Mouse (Mus musculus): Measurements from ENCODE around the gene Macrod2. TPM values are rescaled to one million over a fixed set of nuclear protein-coding genes. Genes with fewer than 3 reads are reported as not detected.

Gene Macrod2
- polyA plus RNA-seq, 1 experiment from 2014 or later, result 45.9 TPM

- WGBS, result 79% methylated on average over 1 of the region's 1 CpGs
These were observed 1024.7 kb downstream of the Macrod2 start for GRCm38 (mm10) chr2:141419806-141420205.

GRCm38 (mm10) chr2:141434084-141434483 lies 1039.0 kb downstream of the Macrod2 start:
- H3K4me2 ChIP-seq, result no peak overlapping the region
- H3K27ac ChIP-seq (ENCODE audit: low read depth, low read length), result no peak overlapping the region
- H3K9ac ChIP-seq (ENCODE audit: low read length), result no peak overlapping the region
- H3K9me3 ChIP-seq (ENCODE audit: control insufficient read depth, low read length), result no peaks in the 10 kb centered on the region
- 87% methylated on average over 5 of the region's 5 CpGs for WGBS
- no peaks in the 10 kb centered on the region for H3K27me3 ChIP-seq (ENCODE audit: control insufficient read depth, insufficient read depth, low read length)
- DNase-seq (ENCODE audit: low spot score, missing footprints) (no peak), ATAC-seq (ENCODE audit: low FRiP score) (no peak)
- H3K4me3 ChIP-seq (ENCODE audit: low read depth, low read length), result no peak overlapping the region
- no peaks in the 10 kb centered on the region for H3K36me3 ChIP-seq (ENCODE audit: control insufficient read depth, insufficient read depth, low read length)
- no peaks in the 10 kb centered on the region for H3K4me1 ChIP-seq (ENCODE audit: control insufficient read depth, insufficient read depth, low read length)

More at GRCm38 (mm10) chr2:141419806-141420205, 1024.7 kb downstream of the Macrod2 start:
- Histone ChIP-seq H3K27ac (ENCODE audit: low read depth, low read length) (no peak overlapping the region), H3K27me3 (ENCODE audit: control insufficient read depth, insufficient read depth, low read length) (no peaks in the 10 kb centered on the region), H3K36me3 (ENCODE audit: control insufficient read depth, insufficient read depth, low read length) (no peaks in the 10 kb centered on the region), H3K9me3 (ENCODE audit: control insufficient read depth, low read length) (no peaks in the 10 kb centered on the region), H3K4me1 (ENCODE audit: control insufficient read depth, insufficient read depth, low read length) (no peaks in the 10 kb centered on the region), H3K9ac (ENCODE audit: low read length) (no peak overlapping the region), H3K4me3 (ENCODE audit: low read depth, low read length) (no peak overlapping the region), H3K4me2 (no peak overlapping the region)
- ATAC-seq (ENCODE audit: low FRiP score) (no peak), DNase-seq (ENCODE audit: low spot score, missing footprints) (peak; percentile 81)

GRCm38 (mm10) chr2:141434731-141435570 lies 1039.8 kb downstream of the Macrod2 start:
- no peaks in the 10 kb centered on the region for H3K4me1 ChIP-seq (ENCODE audit: control insufficient read depth, insufficient read depth, low read length)
- no peaks in the 10 kb centered on the region for H3K27me3 ChIP-seq (ENCODE audit: control insufficient read depth, insufficient read depth, low read length)
- WGBS, result 70% methylated on average over 16 of the region's 16 CpGs
- no peak overlapping the region for H3K27ac ChIP-seq (ENCODE audit: low read depth, low read length)
- peak; percentile 80 for DNase-seq (ENCODE audit: low spot score, missing footprints)
- H3K9ac ChIP-seq (ENCODE audit: low read length), result no peak overlapping the region
- no peaks in the 10 kb centered on the region for H3K9me3 ChIP-seq (ENCODE audit: control insufficient read depth, low read length)
- no peak for ATAC-seq (ENCODE audit: low FRiP score)
- H3K4me3 ChIP-seq (ENCODE audit: low read depth, low read length), result no peak overlapping the region
- H3K36me3 ChIP-seq (ENCODE audit: control insufficient read depth, insufficient read depth, low read length), result no peaks in the 10 kb centered on the region
- H3K4me2 ChIP-seq, result no peak overlapping the region

- H3K4me2 ChIP-seq, result no peak overlapping the region
- H3K4me1 ChIP-seq (ENCODE audit: control insufficient read depth, insufficient read depth, low read length), result no peaks in the 10 kb centered on the region
- WGBS, result 91% methylated on average over 2 of the region's 2 CpGs
- H3K27ac ChIP-seq (ENCODE audit: low read depth, low read length), result no peak overlapping the region
- no peaks in the 10 kb centered on the region for H3K36me3 ChIP-seq (ENCODE audit: control insufficient read depth, insufficient read depth, low read length)
- ATAC-seq (ENCODE audit: low FRiP score) (no peak), DNase-seq (ENCODE audit: low spot score, missing footprints) (peak; percentile 59)
- no peak overlapping the region for H3K9ac ChIP-seq (ENCODE audit: low read length)
- H3K4me3 ChIP-seq (ENCODE audit: low read depth, low read length), result no peak overlapping the region
- no peaks in the 10 kb centered on the region for H3K27me3 ChIP-seq (ENCODE audit: control insufficient read depth, insufficient read depth, low read length)
- no peaks in the 10 kb centered on the region for H3K9me3 ChIP-seq (ENCODE audit: control insufficient read depth, low read length)
These were observed 1046.8 kb downstream of the Macrod2 start for GRCm38 (mm10) chr2:141441896-141442295.

DNA sequence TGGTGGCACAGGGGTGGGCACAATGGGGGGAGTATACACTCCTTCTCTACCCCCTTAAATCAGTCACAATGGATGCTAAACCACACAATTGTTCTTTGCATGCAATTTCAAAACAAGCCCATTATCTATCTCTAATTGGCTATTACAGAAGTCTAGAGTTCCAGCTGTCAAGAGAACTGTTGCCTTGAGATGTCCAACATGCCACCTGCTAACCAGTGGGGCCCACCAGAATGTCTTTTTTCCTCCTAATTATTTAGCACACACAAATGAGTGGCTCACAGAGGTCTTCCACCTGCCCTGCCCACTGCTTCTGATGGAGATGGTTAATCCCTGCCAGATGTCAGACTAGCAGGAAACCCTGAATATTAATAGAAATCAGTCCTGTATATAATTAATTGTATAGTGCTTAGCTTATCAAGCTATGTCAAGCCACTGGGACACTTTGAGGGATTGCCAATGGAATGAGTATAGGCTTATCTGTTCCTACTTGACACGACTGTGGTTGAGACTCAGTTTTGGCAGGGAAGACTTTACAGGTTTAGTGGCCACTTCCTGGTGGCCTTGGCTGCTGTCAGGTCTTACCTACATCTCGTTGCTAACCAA lies 1054.1 kb downstream of the Macrod2 start:
- Histone ChIP-seq H3K4me3 (ENCODE audit: low read depth, low read length) (no peak overlapping the region), H3K4me1 (ENCODE audit: control insufficient read depth, insufficient read depth, low read length) (no peaks in the 10 kb centered on the region), H3K9ac (ENCODE audit: low read length) (no peak overlapping the region), H3K4me2 (no peak overlapping the region), H3K36me3 (ENCODE audit: control insufficient read depth, insufficient read depth, low read length) (no peaks in the 10 kb centered on the region), H3K27ac (ENCODE audit: low read depth, low read length) (no peak overlapping the region), H3K27me3 (ENCODE audit: control insufficient read depth, insufficient read depth, low read length) (no peaks in the 10 kb centered on the region), H3K9me3 (ENCODE audit: control insufficient read depth, low read length) (no peaks in the 10 kb centered on the region)
- no peak for DNase-seq (ENCODE audit: low spot score, missing footprints)
- WGBS, result 77% methylated on average over 2 of the region's 2 CpGs
- ATAC-seq (ENCODE audit: low FRiP score), result peak; percentile 59

DNA sequence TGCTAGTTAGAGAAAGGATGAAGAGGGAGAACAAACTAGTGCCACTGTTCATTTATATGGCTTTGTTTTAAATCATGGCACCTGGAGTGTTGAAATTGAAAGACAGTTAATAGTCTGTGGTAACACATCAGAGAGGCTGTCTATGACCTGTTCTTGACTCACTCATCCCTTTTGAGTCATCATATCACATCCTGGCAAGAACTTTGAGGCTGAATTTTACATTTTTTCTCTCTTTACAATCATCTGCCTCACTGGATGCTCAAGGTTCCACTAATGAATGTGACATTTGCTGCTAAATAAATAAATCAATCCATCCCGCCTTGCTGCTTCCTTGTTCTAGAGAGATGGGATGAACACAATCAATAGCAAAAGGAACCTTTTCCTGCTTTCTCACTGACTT lies 1068.8 kb downstream of the Macrod2 start:
- no peak overlapping the region for H3K27ac ChIP-seq (ENCODE audit: low read depth, low read length)
- no peaks in the 10 kb centered on the region for H3K9me3 ChIP-seq (ENCODE audit: control insufficient read depth, low read length)
- ATAC-seq (ENCODE audit: low FRiP score) (no peak), DNase-seq (ENCODE audit: low spot score, missing footprints) (peak; percentile 60)
- H3K4me1 ChIP-seq (ENCODE audit: control insufficient read depth, insufficient read depth, low read length), result no peaks in the 10 kb centered on the region
- H3K36me3 ChIP-seq (ENCODE audit: control insufficient read depth, insufficient read depth, low read length), result no peaks in the 10 kb centered on the region
- no peak overlapping the region for H3K4me2 ChIP-seq
- no peak overlapping the region for H3K4me3 ChIP-seq (ENCODE audit: low read depth, low read length)
- no peaks in the 10 kb centered on the region for H3K27me3 ChIP-seq (ENCODE audit: control insufficient read depth, insufficient read depth, low read length)
- 92% methylated on average over 1 of the region's 1 CpGs for WGBS
- no peak overlapping the region for H3K9ac ChIP-seq (ENCODE audit: low read length)

DNA sequence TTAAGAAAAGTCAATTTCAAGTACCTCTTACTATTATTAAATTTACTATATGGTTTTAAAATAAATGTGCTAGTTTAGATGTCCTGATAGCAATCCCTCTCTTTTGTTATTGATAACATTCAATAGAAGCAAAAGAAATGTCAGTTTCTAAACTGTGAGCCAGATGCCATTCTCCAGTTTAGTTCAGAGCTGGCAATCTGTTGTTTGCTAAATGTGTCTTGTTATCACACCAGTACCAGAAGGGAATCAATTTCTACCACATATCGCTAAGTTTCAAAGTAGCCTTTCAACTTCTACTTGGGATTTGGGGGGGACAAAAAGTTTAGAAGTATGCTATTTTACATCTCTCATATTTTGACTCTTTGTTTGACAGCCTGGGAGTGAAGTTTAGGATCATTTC lies 1077.7 kb downstream of the Macrod2 start:
- 89% methylated on average over 1 of the region's 1 CpGs for WGBS
- no peak overlapping the region for H3K4me2 ChIP-seq
- no peaks in the 10 kb centered on the region for H3K9me3 ChIP-seq (ENCODE audit: control insufficient read depth, low read length)
- H3K27me3 ChIP-seq (ENCODE audit: control insufficient read depth, insufficient read depth, low read length), result no peaks in the 10 kb centered on the region
- no peak for ATAC-seq (ENCODE audit: low FRiP score)
- no peak overlapping the region for H3K27ac ChIP-seq (ENCODE audit: low read depth, low read length)
- no peak for DNase-seq (ENCODE audit: low spot score, missing footprints)
- no peak overlapping the region for H3K4me3 ChIP-seq (ENCODE audit: low read depth, low read length)
- H3K9ac ChIP-seq (ENCODE audit: low read length), result no peak overlapping the region
- no peaks in the 10 kb centered on the region for H3K36me3 ChIP-seq (ENCODE audit: control insufficient read depth, insufficient read depth, low read length)
- no peaks in the 10 kb centered on the region for H3K4me1 ChIP-seq (ENCODE audit: control insufficient read depth, insufficient read depth, low read length)

GRCm38 (mm10) chr2:141477585-141477984 lies 1082.5 kb downstream of the Macrod2 start:
- Histone ChIP-seq H3K9me3 (ENCODE audit: control insufficient read depth, low read length) (no peaks in the 10 kb centered on the region), H3K27me3 (ENCODE audit: control insufficient read depth, insufficient read depth, low read length) (no peaks in the 10 kb centered on the region), H3K36me3 (ENCODE audit: control insufficient read depth, insufficient read depth, low read length) (no peaks in the 10 kb centered on the region), H3K4me1 (ENCODE audit: control insufficient read depth, insufficient read depth, low read length) (no peaks in the 10 kb centered on the region), H3K4me3 (ENCODE audit: low read depth, low read length) (no peak overlapping the region), H3K4me2 (no peak overlapping the region), H3K9ac (ENCODE audit: low read length) (no peak overlapping the region), H3K27ac (ENCODE audit: low read depth, low read length) (no peak overlapping the region)
- WGBS, result 80% methylated on average over 3 of the region's 3 CpGs
- no peak for ATAC-seq (ENCODE audit: low FRiP score)
- no peak for DNase-seq (ENCODE audit: low spot score, missing footprints)

DNA sequence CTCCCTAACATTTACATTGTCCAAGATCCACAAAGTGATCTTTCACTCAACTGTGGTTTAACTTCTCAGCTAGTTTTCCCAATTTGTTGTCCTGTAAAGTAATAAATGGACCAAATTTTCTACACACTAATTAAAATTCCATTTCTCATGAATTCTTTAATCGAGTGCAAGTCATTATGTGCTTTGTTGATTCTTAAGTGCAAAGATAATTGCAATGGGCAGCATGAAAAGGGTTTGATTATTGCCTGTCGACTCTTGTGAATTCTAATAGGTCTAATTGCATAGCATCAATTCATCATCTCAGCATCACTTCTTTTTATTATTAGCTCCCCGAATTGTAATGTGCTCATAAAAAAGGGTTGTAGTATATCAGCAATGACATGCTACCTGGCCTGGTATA lies 1095.4 kb downstream of the Macrod2 start:
- no peak overlapping the region for H3K4me2 ChIP-seq
- H3K4me1 ChIP-seq (ENCODE audit: control insufficient read depth, insufficient read depth, low read length), result no peaks in the 10 kb centered on the region
- H3K36me3 ChIP-seq (ENCODE audit: control insufficient read depth, insufficient read depth, low read length), result no peaks in the 10 kb centered on the region
- H3K27me3 ChIP-seq (ENCODE audit: control insufficient read depth, insufficient read depth, low read length), result no peaks in the 10 kb centered on the region
- ATAC-seq (ENCODE audit: low FRiP score), result no peak
- H3K9me3 ChIP-seq (ENCODE audit: control insufficient read depth, low read length), result no peaks in the 10 kb centered on the region
- no peak overlapping the region for H3K4me3 ChIP-seq (ENCODE audit: low read depth, low read length)
- WGBS, result 83% methylated on average over 3 of the region's 3 CpGs
- H3K27ac ChIP-seq (ENCODE audit: low read depth, low read length), result no peak overlapping the region
- no peak overlapping the region for H3K9ac ChIP-seq (ENCODE audit: low read length)
- DNase-seq (ENCODE audit: low spot score, missing footprints), result no peak
